Mouse (Mus musculus) erythroblast, embryonic 14.5 days (primary cell): ENCODE results near the gene Cul9. TPM values are rescaled to one million over a fixed set of nuclear protein-coding genes. Genes with fewer than 3 reads are reported as not detected.
A peak's percentile ranks its signal among the peaks of the same experiment; 100 is the strongest.
"Not testable (repeated sequence)": the region's sequence is repeated elsewhere in the genome, so short reads cannot be mapped to it uniquely, and the experiment has no call there.

Experiments used
- H3K27me3 ChIP-seq: 2 replicates; pipeline ENCODE4 v1.6.1; 2012; ENCODE audit warnings: inconsistent platforms; ENCODE audit not compliant: control insufficient read depth
- H3K36me3 ChIP-seq: 2 replicates; pipeline ENCODE4 v1.6.1; 2012; ENCODE audit warnings: mild to moderate bottlenecking, inconsistent platforms; ENCODE audit not compliant: control insufficient read depth
- H3K4me1 ChIP-seq: 2 replicates; pipeline ENCODE4 v1.6.1; 2012; ENCODE audit warnings: inconsistent platforms; ENCODE audit not compliant: control insufficient read depth
- H3K4me3 ChIP-seq: replicated peaks from 2 replicates; pipeline ENCODE3; 2012; ENCODE audit warnings: moderate library complexity, mild to moderate bottlenecking, inconsistent platforms
- H3K9me3 ChIP-seq: 2 replicates; pipeline ENCODE4 v1.6.1; 2012; ENCODE audit warnings: low read length, inconsistent platforms, mixed read lengths; ENCODE audit not compliant: control insufficient read depth
- GATA1 ChIP-seq: IDR thresholded peaks from 2 replicates; pipeline ENCODE4 v1.6.1; 2012; ENCODE audit warnings: low read length, inconsistent platforms, mixed read lengths
- TAL1 ChIP-seq: IDR thresholded peaks from 3 replicates; pipeline ENCODE4 v1.6.1; 2012; ENCODE audit warnings: low read length, inconsistent platforms, mixed read lengths
- polyA plus RNA-seq: library from polyadenylated mRNA; stranded (reverse); fragments of >175 nt; gene quantifications from 2 replicates; pipeline ENCODE4 v1.2.3, GENCODE M21; 2012

Gene Cul9
- polyA plus RNA-seq, 1 experiment, result 0.09 TPM

GRCm38 (mm10) chr17:46496623-46497434, 49.4 kb downstream of the Cul9 start, which contains the start of gene Dnph1:
Dnph1 (plus strand) TSS chr17:46496711.
- Histone ChIP-seq H3K27me3 (peaks cover 19% of the 10 kb centered on the region), H3K36me3 (peaks cover 24% of the 10 kb centered on the region), H3K4me3 (peak within 1 kb of the TSS; percentile 77), H3K4me1 (peaks cover 30% of the 10 kb centered on the region), H3K9me3 (no peaks in the 10 kb centered on the region)
- TF ChIP-seq TAL1 (no peak), GATA1 (no peak)

- H3K36me3 ChIP-seq, result peaks cover 24% of the 10 kb centered on the region
- H3K27me3 ChIP-seq, result peaks cover 19% of the 10 kb centered on the region
- not testable (repeated sequence) for H3K9me3 ChIP-seq, H3K4me3 ChIP-seq
- H3K4me1 ChIP-seq, result peaks cover 30% of the 10 kb centered on the region
Measured at GRCm38 (mm10) chr17:46496081-46496480, 50.1 kb downstream of the Cul9 start.

- Histone ChIP-seq H3K9me3 (no peaks in the 10 kb centered on the region), H3K36me3 (peaks cover 20% of the 10 kb centered on the region), H3K27me3 (peaks cover 19% of the 10 kb centered on the region), H3K4me1 (peaks cover 30% of the 10 kb centered on the region), H3K4me3 (no peak overlapping the region)
- TF ChIP-seq GATA1 (no peak), TAL1 (no peak)
Measured at GRCm38 (mm10) chr17:46495486-46495885, 50.7 kb downstream of the Cul9 start.

DNA sequence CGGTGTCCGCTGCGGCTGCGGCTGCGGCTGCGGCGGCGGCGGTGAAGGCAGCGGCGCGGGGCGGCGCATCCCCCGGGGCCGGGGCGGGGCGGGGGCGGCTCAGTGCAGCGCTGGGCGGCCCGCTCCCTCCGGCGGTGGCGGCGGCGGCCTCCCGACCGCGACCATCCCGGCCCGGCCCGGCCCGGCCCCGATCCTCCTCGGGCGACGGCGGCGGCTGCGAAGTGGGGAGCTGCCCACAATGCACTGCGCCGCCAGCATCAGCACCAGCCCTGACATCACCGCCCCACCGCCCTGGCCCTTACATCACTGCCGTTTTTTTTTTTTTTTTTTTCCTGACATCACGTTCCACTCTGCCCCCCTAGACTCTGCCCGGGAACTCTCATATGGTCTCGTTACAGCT, 58.8 kb downstream of the Cul9 start, which contains the start of gene Ttbk1:
Gene Ttbk1, minus strand, starts transcription at position 245 of the 400 bp plus-strand sequence.
- no peak within 1 kb of the TSS for H3K4me3 ChIP-seq
- TF ChIP-seq GATA1, result no peak
- TF ChIP-seq TAL1, result no peak
- peaks cover 3% of the 10 kb centered on the region; the same call in 1 of the 2 replicates for H3K9me3 ChIP-seq
- H3K27me3 ChIP-seq, result peaks cover 74% of the 10 kb centered on the region
- no peaks in the 10 kb centered on the region for H3K36me3 ChIP-seq
- no peaks in the 10 kb centered on the region for H3K4me1 ChIP-seq

- H3K9me3 ChIP-seq, result peaks cover 3% of the 10 kb centered on the region; the same call in 1 of the 2 replicates
- H3K36me3 ChIP-seq, result no peaks in the 10 kb centered on the region
- TF ChIP-seq TAL1 (no peak), GATA1 (no peak)
- no peak overlapping the region for H3K4me3 ChIP-seq
- H3K27me3 ChIP-seq, result peaks cover 74% of the 10 kb centered on the region
- H3K4me1 ChIP-seq, result no peaks in the 10 kb centered on the region
Measured at GRCm38 (mm10) chr17:46486995-46487394, 59.2 kb downstream of the Cul9 start.

DNA sequence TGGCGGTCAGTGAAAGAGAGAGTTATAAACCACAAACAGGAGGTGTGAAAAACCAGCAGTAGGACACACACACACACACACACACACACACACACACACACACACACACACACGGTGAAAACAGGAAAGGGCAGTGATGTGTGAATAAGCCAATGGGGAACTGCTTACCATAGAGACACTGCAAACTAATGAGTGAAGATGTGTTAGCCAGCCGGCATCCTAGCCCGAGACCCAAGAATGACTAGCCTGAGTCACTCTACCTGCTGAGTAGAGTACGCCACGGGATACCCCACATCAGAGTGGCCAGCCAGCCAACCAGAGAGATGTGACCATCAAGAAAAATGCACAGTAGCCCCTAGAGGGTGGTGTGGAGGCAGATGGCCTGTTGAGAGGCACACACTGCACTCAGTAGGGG, 61.7 kb downstream of the Cul9 start:
- no peak overlapping the region for H3K4me3 ChIP-seq
- H3K36me3 ChIP-seq, result no peaks in the 10 kb centered on the region
- no peak for TF ChIP-seq GATA1
- no peak for TF ChIP-seq TAL1
- no peaks in the 10 kb centered on the region for H3K4me1 ChIP-seq
- peaks cover 3% of the 10 kb centered on the region; the same call in 1 of the 2 replicates for H3K9me3 ChIP-seq
- peaks cover 71% of the 10 kb centered on the region for H3K27me3 ChIP-seq

GRCm38 (mm10) chr17:46484021-46484431, 62.2 kb downstream of the Cul9 start:
- Histone ChIP-seq H3K4me1 (no peaks in the 10 kb centered on the region), H3K27me3 (peaks cover 68% of the 10 kb centered on the region), H3K4me3 (no peak overlapping the region), H3K9me3 (peaks cover 3% of the 10 kb centered on the region; the same call in 1 of the 2 replicates), H3K36me3 (no peaks in the 10 kb centered on the region)
- TF ChIP-seq GATA1 (no peak), TAL1 (no peak)

DNA sequence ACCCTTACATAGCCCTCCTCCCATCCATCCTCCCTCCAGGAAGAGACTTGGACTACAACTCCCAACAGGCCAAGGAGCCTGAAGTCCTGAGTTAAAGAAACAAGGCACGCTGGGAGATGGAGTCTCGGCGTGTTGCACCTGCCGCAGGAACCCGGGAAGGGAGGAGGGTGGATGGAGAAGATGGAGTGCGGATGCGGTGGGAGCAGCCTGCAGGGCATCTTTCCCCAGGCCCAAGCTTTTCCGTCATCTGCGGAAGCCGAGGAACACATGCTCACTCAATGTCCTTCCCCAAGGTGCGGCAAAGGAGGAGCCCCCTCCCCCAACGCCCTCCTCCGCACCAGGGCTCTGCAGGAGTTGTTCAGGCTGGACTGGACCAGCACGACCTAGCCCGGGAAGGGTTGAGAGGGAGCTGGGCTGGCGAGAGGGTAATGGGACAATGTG, 62.6 kb downstream of the Cul9 start:
- Histone ChIP-seq H3K36me3 (no peaks in the 10 kb centered on the region), H3K27me3 (peaks cover 64% of the 10 kb centered on the region), H3K4me1 (no peaks in the 10 kb centered on the region), H3K9me3 (peaks cover 3% of the 10 kb centered on the region; the same call in 1 of the 2 replicates), H3K4me3 (no peak overlapping the region)
- TF ChIP-seq TAL1 (no peak), GATA1 (no peak)

- H3K27me3 ChIP-seq, result peaks cover 3% of the 10 kb centered on the region; the same call in 1 of the 2 replicates
- no peaks in the 10 kb centered on the region for H3K9me3 ChIP-seq
- H3K4me1 ChIP-seq, result no peaks in the 10 kb centered on the region
- TF ChIP-seq TAL1 (no peak), GATA1 (no peak)
- H3K36me3 ChIP-seq, result no peaks in the 10 kb centered on the region
- no peak overlapping the region for H3K4me3 ChIP-seq
Measured at GRCm38 (mm10) chr17:46477286-46477685, 68.9 kb downstream of the Cul9 start.
